Mouse (Mus musculus) left cerebral cortex, postnatal 4 days (tissue): ENCODE results near the gene Mt4. TPM values are rescaled to one million over a fixed set of nuclear protein-coding genes. Genes with fewer than 3 reads are reported as not detected.

Source experiments
- DNase-seq: peaks from one replicate; pipeline ENCODE4 v3.0.0-alpha.2; 2022
- intact Hi-C: fragments of 180-260 bp; cut with DNase I; formaldehyde crosslinking; loops from one replicate; pipeline ENCODE4 v1.15.1; 2025
- total RNA-seq, 2 experiments: library from RNA; stranded (reverse); gene quantifications; 2 replicates each; pipeline ENCODE4 v1.2.3; 2021

The Mt4 gene
- total RNA-seq, 2 experiments from 2014 or later = not detected

- intact Hi-C loops = no loop called here
- DNase-seq = no peak
These were observed 40.9 kb downstream of the Mt4 start for GRCm38 (mm10) chr8:94177716-94178390.

DNA sequence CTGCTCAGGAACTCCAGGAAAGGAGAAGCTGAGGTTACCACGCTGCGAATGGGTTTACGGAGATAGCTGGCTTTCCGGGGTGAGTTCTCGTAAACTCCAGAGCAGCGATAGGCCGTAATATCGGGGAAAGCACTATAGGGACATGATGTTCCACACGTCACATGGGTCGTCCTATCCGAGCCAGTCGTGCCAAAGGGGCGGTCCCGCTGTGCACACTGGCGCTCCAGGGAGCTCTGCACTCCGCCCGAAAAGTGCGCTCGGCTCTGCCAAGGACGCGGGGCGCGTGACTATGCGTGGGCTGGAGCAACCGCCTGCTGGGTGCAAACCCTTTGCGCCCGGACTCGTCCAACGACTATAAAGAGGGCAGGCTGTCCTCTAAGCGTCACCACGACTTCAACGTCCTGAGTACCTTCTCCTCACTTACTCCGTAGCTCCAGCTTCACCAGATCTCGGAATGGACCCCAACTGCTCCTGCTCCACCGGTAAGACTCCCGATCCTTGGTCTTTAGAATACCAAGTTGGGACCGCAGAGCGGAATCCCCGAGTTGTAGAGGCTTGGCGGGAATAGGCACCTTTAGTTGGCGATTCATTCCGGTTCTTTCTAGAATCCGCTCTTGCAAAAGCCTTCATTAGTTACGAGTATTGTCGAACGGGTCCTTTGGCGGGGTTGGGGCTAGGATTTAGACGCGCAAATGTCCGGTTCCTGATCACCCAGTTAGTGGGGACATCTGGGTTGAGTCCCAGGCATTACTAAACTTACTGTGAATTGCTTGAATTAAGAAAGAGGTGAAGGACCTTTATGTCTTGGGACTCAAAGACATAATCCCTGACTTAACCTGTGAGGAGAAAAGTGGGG lies 42.1 kb downstream of the Mt4 start, which contains the start of gene Mt1:
TSS of gene Mt1 (plus strand) at position 226 of the 856 bp plus-strand sequence.
- intact Hi-C loops = no loop called here
- DNase-seq = peak; percentile 81

- intact Hi-C loops = no loop called here
- no peak for DNase-seq
These were observed 42.9 kb downstream of the Mt4 start for GRCm38 (mm10) chr8:94179713-94180560.

- intact Hi-C loops = no loop called here
These were observed 43.5 kb downstream of the Mt4 start for GRCm38 (mm10) chr8:94180561-94180908.

DNA sequence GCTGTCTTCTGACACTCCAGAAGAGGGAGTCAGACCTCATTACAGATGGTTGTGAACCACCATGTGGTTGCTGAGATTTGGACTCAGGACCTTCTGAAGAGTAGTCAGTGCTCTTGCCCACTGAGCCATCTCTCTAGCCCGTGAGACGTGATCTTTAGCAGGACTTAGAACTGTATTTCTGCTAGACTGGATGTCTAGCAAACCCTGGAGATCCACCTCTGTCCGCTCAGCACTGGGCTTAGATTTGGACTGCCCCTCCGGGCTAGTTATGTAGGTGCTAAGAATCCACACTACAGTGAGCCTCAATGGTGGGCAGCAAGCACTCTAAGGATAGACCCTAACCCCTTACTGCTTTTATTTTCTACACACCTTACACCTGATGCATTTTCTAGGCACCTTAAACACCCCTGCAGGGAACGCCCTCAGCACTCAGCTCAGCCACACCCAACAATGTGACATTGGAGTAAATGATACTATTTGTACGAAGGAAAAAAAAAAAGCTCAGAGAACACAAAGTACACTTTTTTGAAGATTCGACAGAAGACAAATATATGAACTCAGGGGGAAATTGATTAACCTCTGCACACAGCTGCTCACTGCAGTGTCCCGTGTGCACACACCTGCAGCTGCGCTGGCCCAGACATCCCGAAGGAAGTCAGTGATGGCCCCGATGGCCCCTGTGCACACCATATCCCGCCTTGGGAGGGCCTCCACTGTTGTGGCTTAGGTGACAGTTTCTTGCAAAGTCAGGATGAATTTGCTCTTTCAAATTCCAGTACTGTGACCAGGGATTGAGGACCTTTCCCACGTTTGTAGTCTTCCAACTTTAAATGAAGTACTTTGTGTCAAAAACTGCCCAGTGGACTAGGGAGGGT lies 45.3 kb downstream of the Mt4 start:
- intact Hi-C loops = no loop called here
- DNase-seq = no peak

More at GRCm38 (mm10) chr8:94180561-94180908, 43.5 kb downstream of the Mt4 start:
- DNase-seq = no peak

GRCm38 (mm10) chr8:94183117-94183516 lies 46.1 kb downstream of the Mt4 start:
- DNase-seq = peak; percentile 36
- intact Hi-C loops = no loop called here

- DNase-seq = no peak
- intact Hi-C loops = no loop called here
These were observed 47.4 kb downstream of the Mt4 start for GRCm38 (mm10) chr8:94184357-94184843.

DNA sequence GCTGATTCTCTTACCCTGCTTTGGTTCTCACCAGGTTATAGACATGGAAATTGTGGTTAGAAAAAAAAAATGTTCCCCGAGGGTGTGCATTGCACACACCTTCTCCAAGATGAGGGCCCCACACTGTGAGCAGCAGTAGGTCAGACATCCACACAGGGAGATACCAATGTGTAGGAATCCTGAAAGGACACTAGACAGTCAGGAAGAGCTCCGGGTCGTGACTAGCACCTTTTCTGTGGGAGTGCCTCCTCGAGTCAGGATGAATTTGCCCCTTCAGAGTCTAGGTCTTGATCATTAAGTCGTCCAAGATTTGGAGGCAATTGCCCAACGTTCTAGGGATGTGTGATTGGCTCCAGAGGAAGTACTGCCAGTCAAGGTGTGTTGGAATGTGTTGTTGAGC lies 48.8 kb downstream of the Mt4 start:
- intact Hi-C loops = no loop called here
- no peak for DNase-seq

DNA sequence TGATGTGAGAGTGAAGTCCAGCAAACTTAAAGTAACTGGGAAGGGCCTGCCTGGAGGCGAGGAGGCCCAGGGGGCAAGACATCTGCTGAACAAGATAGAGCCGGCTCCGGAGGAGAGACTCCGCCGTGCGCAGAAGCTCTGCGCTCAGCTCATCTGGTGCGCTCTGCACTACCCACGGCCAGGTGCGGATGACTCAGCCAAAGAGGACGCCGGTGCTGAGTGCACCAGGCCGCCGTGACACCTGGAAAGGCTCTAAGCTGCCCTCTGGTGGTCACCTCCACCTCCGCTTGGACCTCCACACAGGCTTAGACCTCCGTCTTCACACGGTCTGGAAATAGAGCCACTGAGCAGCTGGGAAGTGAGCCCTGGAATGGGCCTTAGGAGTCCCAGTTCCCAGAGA lies 49.5 kb downstream of the Mt4 start:
- intact Hi-C loops = no loop called here

DNA sequence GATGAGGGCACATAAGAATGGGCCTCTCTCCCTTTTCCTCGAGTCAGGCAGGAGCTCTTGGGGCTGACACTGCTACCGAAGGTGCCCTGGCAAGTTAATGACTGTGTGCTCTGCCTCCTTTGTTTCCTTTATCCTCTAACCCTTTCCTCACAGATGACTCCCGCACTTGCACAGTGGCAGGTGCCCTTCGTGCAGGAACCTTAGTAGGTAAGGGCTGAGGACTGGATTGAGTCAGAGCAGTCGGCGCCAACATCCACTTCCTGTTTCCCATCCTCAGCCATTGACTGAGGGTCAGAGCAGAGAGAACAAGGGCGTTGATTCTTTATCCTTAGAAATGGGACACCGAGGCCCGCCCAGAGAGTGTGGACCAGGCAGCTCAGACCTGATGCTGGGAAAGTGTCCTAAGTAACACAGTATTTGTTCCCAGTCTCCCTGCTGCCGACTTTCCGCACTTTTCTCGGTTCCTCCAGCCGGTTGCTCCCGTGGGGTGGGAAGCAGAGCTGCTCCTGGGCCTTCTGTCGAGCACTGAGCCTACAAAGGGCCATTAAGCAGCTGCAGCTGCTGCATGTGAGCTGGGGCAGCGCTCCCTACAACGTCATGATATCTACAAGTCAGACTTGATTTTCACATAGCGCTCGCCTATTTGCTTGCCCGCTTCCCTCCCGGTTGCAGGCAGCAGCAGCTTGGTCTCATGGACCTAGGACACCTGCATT lies 50.4 kb downstream of the Mt4 start:
- no peak for DNase-seq
- intact Hi-C loops = no loop called here

More for the DNA sequence above, 49.5 kb downstream of the Mt4 start:
- DNase-seq = peak; percentile 75

Other genes starting within 250 kb of the Mt4 start
- 100 to 1,000 TPM; 111 to 113 TPM for gene Amfr, start 124.4 kb upstream of the Mt4 start, total RNA-seq
- gene Nudt21, start 100.2 kb upstream of the Mt4 start, total RNA-seq = 10 to 100 TPM; 74.9 to 79.0 TPM
- gene Ogfod1, start 100.0 kb upstream of the Mt4 start, total RNA-seq = 10 to 100 TPM; 23.6 to 25.8 TPM
- 10 to 100 TPM; 15.8 to 16.1 TPM for gene Bbs2, start 38.3 kb upstream of the Mt4 start, total RNA-seq
- gene Mt3, start 15.4 kb downstream of the Mt4 start, total RNA-seq = 100 to 1,000 TPM; 204 to 210 TPM
- 10 to 100 TPM; 48.9 to 50.5 TPM for gene Mt2, start 35.5 kb downstream of the Mt4 start, total RNA-seq
- 10 to 100 TPM; 40.5 to 51.0 TPM for gene Mt1, start 41.9 kb downstream of the Mt4 start, total RNA-seq
- 10 to 100 TPM; 51.0 to 52.1 TPM for gene Nup93, start 77.4 kb downstream of the Mt4 start, total RNA-seq
- under 1 TPM; 0.28 to 0.54 TPM for gene Slc12a3, start 192.0 kb downstream of the Mt4 start, total RNA-seq
- 10 to 100 TPM; 34.4 to 36.1 TPM for gene Herpud1, start 249.2 kb downstream of the Mt4 start, total RNA-seq